Mouse (Mus musculus): ENCODE measurements around the gene Prl7a1. TPM values are rescaled to one million over a fixed set of nuclear protein-coding genes. Genes with fewer than 3 reads are reported as not detected.

Prl7a1 gene
- polyA plus RNA-seq (2014; fragmentation: Illumina TruSeq; extraction: RNeasy Lipid Tissue Mini Kit (QIAGEN cat#74804); ENCODE audit: low replicate concordance) = not detected

GRCm38 (mm10) chr13:27642393-27642792 is at the start of gene Prl7a1:
TSS of gene Prl7a1 (minus strand) at chr13:27642493.

GRCm38 (mm10) chr13:27667936-27668335 is 25.6 kb upstream of the Prl7a1 start, which contains the start of gene Prl7a2:
TSS of gene Prl7a2 (minus strand) at chr13:27668036.

GRCm38 (mm10) chr13:27610482-27610881 is 31.8 kb downstream of the Prl7a1 start, which contains the start of gene Prl7b1:
TSS of gene Prl7b1 (minus strand) at chr13:27610582.

Other genes starting within 250 kb of the Prl7a1 start
- not detected for gene Prl8a6, start 203.8 kb downstream of the Prl7a1 start, polyA plus RNA-seq (2014; fragmentation: Illumina TruSeq; extraction: RNeasy Lipid Tissue Mini Kit (QIAGEN cat#74804); ENCODE audit: low replicate concordance)
- gene Prl8a8, start 129.3 kb downstream of the Prl7a1 start, polyA plus RNA-seq (2014; fragmentation: Illumina TruSeq; extraction: RNeasy Lipid Tissue Mini Kit (QIAGEN cat#74804); ENCODE audit: low replicate concordance) = not detected
- not detected for gene Prl8a9, start 77.9 kb downstream of the Prl7a1 start, polyA plus RNA-seq (2014; fragmentation: Illumina TruSeq; extraction: RNeasy Lipid Tissue Mini Kit (QIAGEN cat#74804); ENCODE audit: low replicate concordance)
- gene Prl8a1, start 60.3 kb downstream of the Prl7a1 start, polyA plus RNA-seq (2014; fragmentation: Illumina TruSeq; extraction: RNeasy Lipid Tissue Mini Kit (QIAGEN cat#74804); ENCODE audit: low replicate concordance) = not detected
- not detected for gene Prl7b1, start 31.9 kb downstream of the Prl7a1 start, polyA plus RNA-seq (2014; fragmentation: Illumina TruSeq; extraction: RNeasy Lipid Tissue Mini Kit (QIAGEN cat#74804); ENCODE audit: low replicate concordance)
- not detected for gene Prl7a2, start 25.5 kb upstream of the Prl7a1 start, polyA plus RNA-seq (2014; fragmentation: Illumina TruSeq; extraction: RNeasy Lipid Tissue Mini Kit (QIAGEN cat#74804); ENCODE audit: low replicate concordance)
- gene Prl7d1, start 74.2 kb upstream of the Prl7a1 start, polyA plus RNA-seq (2014; fragmentation: Illumina TruSeq; extraction: RNeasy Lipid Tissue Mini Kit (QIAGEN cat#74804); ENCODE audit: low replicate concordance) = not detected
- gene Prl7c1, start 138.3 kb upstream of the Prl7a1 start, polyA plus RNA-seq (2014; fragmentation: Illumina TruSeq; extraction: RNeasy Lipid Tissue Mini Kit (QIAGEN cat#74804); ENCODE audit: low replicate concordance) = not detected
- gene Prl2a1, start 159.2 kb upstream of the Prl7a1 start, polyA plus RNA-seq (2014; fragmentation: Illumina TruSeq; extraction: RNeasy Lipid Tissue Mini Kit (QIAGEN cat#74804); ENCODE audit: low replicate concordance) = not detected
- gene Prl2c1, start 206.8 kb upstream of the Prl7a1 start, polyA plus RNA-seq (2014; fragmentation: Illumina TruSeq; extraction: RNeasy Lipid Tissue Mini Kit (QIAGEN cat#74804); ENCODE audit: low replicate concordance) = not detected